Mouse (Mus musculus) lung, adult 2 months (tissue): Measurements from ENCODE around the gene Gosr1. TPM values are rescaled to one million over a fixed set of nuclear protein-coding genes. Genes with fewer than 3 reads are reported as not detected.
A peak's percentile ranks its signal among the peaks of the same experiment; 100 is the strongest.

ENCODE experiments used
- DNase-seq: peaks from one replicate; pipeline ENCODE4 v3.0.0; 2022
- H3K4me1 ChIP-seq: fragments of 200-500 bp; 2 replicates; pipeline ENCODE4 v1.6.1; 2011; ENCODE audit warnings: low read length; ENCODE audit not compliant: control insufficient read depth, insufficient read depth
- H3K4me3 ChIP-seq: fragments of 200-500 bp; replicated peaks from 2 replicates; pipeline ENCODE3; 2011; ENCODE audit warnings: low read depth, mild to moderate bottlenecking, control low read depth, low read length; ENCODE audit errors: extremely low read depth
- CTCF ChIP-seq: fragments of 200-500 bp; IDR thresholded peaks from 2 replicates; pipeline ENCODE4 v1.5.1; 2011; ENCODE audit warnings: mild to moderate bottlenecking, low read length, control low read depth; ENCODE audit not compliant: insufficient read depth
- POLR2A ChIP-seq: fragments of 200-500 bp; IDR thresholded peaks from 2 replicates; pipeline ENCODE4 v1.6.1; 2011; ENCODE audit warnings: low read depth, mild to moderate bottlenecking, control low read depth, low read length, borderline replicate concordance; ENCODE audit errors: extremely low read depth
- WGBS: fragments of 180-500 bp; shearing (Covaris S2); methylation state at CpG from one replicate; pipeline ENCODE4 v1.1.7; 2018; 5-methylcytosine and 5-hydroxymethylcytosine counted together
- polyA plus RNA-seq: library from polyadenylated mRNA; depleted of rRNA; stranded (reverse); fragments of >200 nt; gene quantifications from 2 replicates; pipeline ENCODE4 v1.2.3, GENCODE M21; 2012

Gosr1 gene
- polyA plus RNA-seq, 1 experiment, result 21.2 TPM

DNA sequence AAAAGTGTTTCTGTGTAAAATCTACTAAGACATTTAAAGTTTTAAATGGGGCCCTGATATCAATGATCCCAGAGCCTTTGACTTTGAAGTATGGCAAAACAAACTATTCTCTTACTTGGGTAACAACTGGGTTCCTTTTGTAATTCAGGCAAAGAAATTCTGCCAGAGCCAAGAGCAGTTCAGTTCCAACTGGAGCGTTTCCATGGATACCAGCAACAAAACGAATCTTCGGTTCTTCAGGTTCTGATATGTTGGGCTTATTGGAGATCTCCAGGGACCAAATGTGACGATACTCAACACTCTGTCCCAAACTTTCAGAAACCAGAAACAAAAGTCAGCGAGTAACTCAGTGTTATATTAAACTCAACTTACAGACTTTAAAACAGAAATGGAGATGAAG lies 31.9 kb upstream of the Gosr1 start:
- 81% methylated on average over 5 of the region's 5 CpGs for WGBS
- H3K4me1 ChIP-seq, result no peaks in the 10 kb centered on the region
- no peak for TF ChIP-seq CTCF
- H3K4me3 ChIP-seq, result no peak overlapping the region
- DNase-seq, result no peak

DNA sequence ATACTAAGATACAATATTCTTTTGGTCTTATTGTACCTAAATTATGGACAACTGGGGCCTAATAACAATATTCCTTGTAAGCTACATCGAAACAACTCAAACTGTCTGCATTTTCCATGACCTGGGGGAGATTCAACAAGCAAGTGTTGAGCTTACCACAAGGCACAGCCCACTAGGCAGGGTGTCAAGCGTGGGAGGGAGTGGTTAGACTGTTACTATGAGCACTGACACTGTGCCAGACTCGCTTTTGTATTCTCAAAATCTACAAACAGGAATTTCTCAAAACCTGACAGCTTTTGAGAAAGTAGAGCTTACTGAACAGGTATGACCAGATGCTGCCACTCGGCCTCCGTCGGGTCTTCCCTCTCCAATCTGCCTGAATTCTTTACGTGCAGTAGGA lies 28.0 kb upstream of the Gosr1 start:
- Histone ChIP-seq H3K4me3 (no peak overlapping the region), H3K4me1 (no peaks in the 10 kb centered on the region)
- TF ChIP-seq POLR2A (no peak), CTCF (no peak)
- 87% methylated on average over 7 of the region's 7 CpGs for WGBS
- DNase-seq, result no peak

DNA sequence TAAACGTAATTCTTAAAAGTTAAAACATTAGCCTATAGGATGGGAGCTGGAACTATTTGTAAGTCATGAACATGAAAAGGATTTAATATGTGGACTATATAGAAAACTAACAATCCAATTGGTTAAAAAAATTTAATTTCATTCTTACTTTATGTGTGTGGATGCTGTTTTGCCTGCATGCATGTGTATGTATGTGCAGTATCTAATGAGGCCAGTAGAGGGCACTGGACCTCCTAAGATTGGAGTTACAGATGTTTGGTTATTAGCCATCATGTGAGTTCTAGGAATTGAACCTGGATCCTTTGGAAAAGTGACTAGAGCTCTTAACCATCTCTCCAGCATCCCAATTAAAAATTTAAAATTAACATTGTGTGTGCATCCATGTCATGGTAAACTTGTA lies 25.9 kb upstream of the Gosr1 start:
- no peaks in the 10 kb centered on the region for H3K4me1 ChIP-seq
- TF ChIP-seq POLR2A (no peak), CTCF (peak; percentile 13; the same call in 1 of the 2 replicates)
- no peak overlapping the region for H3K4me3 ChIP-seq
- peak; percentile 19 for DNase-seq
- WGBS, result 92% methylated on average over 1 of the region's 1 CpGs

DNA sequence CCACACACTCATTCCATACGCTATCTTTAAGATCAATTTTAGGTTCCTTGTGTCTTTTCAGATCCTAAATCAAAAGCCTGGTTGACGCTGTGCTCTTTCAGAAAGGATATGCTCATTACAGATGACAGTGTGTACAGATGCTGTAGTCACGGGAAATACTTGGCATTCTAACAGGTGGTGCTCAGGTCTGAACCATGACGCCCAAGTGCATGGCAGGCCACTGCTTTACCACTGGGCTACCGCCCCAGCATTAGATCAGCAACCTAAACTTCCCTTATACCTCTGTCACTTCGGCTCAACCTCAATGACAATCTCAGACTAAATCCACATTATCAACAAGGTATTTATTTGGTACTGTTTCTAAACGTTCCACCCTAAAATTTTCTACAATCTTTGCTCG lies 12.2 kb upstream of the Gosr1 start:
- WGBS, result 84% methylated on average over 8 of the region's 8 CpGs
- TF ChIP-seq POLR2A (no peak), CTCF (no peak)

DNA sequence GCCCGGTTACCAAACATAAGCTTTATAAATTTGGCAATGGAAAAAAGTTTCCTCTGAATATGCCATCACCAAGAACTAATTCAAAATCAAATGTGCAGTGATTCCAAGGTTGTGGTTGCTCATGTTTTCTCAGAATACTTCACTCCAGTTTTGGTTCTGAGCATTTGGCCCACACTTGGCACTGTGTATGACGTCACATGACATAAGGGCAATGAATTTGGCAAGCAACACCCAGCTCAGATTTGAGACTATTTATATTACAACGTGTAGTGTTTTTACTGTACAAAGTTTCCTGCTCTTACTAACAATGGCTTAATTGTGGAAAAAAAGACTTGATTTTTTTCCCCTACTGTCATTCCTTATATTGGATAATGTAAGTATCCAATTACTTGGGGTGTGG lies 10.4 kb upstream of the Gosr1 start:
- TF ChIP-seq CTCF (no peak), POLR2A (no peak)
- no peak overlapping the region for H3K4me3 ChIP-seq
- DNase-seq, result no peak
- 31% methylated on average over 3 of the region's 3 CpGs for WGBS
- peaks cover 3% of the 10 kb centered on the region for H3K4me1 ChIP-seq

More for the DNA sequence above, 12.2 kb upstream of the Gosr1 start:
- Histone ChIP-seq H3K4me3 (no peak overlapping the region), H3K4me1 (peaks cover 3% of the 10 kb centered on the region)
- no peak for DNase-seq

DNA sequence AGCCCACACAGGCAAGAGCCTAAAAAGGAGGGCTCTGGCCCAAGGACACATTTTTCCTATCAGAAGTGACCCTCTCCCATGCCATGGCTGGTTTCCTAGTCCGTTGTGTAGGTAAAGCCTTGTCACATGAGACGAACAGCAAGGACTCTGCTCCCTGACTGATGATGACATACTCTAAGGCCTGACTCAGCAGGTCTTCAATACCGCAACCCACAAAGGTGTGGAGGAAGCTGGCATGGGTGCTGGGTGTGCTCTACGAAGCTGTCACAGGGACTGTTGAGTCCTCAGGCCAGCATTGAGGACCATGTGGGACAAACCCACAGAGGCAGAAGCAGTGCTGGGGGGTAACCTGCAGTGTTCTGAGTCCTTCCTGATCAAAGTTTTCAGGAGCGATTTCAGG lies 7.2 kb upstream of the Gosr1 start:
- no peak for DNase-seq
- TF ChIP-seq CTCF (no peak), POLR2A (no peak)
- Histone ChIP-seq H3K4me3 (no peak overlapping the region), H3K4me1 (peaks cover 3% of the 10 kb centered on the region)
- 80% methylated on average over 5 of the region's 5 CpGs for whole genome bisulfite sequencing

DNA sequence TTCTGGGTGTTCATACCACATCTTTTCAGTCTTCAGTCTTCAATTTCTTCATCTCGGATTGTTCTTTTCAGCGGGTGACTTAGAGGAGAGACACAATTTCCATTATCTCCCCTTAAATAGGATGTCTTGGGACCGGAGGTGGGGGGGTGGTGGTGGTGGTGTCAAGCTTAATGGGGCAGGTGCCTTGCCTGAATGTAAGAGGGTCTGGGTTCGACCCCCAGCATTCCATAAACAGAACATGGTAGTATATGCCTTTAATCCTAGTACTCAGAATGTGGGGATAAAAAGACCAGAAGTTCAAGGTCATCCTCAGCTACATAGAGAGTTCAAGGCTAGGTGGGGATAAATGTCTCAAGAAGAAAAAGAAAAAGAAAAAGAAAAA lies 353 bp upstream of the Gosr1 start:
- no peak for DNase-seq
- peaks cover 2% of the 10 kb centered on the region; the same call in 1 of the 2 replicates for H3K4me1 ChIP-seq
- H3K4me3 ChIP-seq, result no peak overlapping the region
- 12% methylated on average over 4 of the region's 4 CpGs for WGBS
- TF ChIP-seq CTCF, result no peak

DNA sequence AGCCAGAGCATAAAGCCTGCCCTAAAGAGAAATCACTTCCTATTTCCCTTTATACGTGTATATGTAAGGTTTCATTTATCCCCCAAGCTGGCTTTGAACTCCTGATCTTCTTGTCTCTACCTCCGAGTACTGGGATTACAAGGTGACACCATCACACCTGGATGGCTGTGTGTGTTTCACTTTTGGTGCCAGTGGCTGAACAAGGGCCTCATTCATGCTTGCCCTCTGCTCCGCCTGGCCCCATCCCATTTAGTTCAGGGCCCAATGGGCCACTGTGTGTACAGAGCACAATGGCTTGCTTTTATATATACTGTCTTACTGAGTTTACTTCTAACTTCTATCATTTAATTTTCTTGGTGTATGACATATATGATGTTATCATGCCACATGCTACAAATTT lies 11.1 kb downstream of the Gosr1 start:
- Histone ChIP-seq H3K4me1 (no peaks in the 10 kb centered on the region), H3K4me3 (no peak overlapping the region)
- DNase-seq, result no peak
- WGBS, result 91% methylated on average over 3 of the region's 3 CpGs
- TF ChIP-seq POLR2A (no peak), CTCF (no peak)

DNA sequence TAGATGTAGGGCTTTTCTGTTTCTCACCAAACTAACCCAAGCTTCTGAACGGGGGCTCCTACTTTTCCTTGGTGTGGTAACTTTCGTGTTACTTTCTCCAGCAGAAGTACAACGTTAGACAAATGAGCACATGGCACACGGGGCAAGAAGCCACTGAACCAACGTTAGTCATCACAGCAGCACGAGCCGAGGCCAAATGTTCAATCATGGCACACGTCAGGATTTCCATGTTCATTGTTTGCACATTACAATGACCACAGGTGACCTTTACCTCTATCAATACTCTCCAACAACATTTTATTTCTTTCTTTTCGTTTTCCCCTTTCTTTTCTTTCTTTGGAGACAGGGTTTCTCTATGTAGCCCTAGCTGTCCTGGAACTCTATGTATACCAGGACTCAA lies 14.6 kb downstream of the Gosr1 start:
- WGBS, result 87% methylated on average over 9 of the region's 9 CpGs
- Histone ChIP-seq H3K4me3 (no peak overlapping the region), H3K4me1 (no peaks in the 10 kb centered on the region)
- TF ChIP-seq POLR2A, result no peak
- DNase-seq, result no peak

DNA sequence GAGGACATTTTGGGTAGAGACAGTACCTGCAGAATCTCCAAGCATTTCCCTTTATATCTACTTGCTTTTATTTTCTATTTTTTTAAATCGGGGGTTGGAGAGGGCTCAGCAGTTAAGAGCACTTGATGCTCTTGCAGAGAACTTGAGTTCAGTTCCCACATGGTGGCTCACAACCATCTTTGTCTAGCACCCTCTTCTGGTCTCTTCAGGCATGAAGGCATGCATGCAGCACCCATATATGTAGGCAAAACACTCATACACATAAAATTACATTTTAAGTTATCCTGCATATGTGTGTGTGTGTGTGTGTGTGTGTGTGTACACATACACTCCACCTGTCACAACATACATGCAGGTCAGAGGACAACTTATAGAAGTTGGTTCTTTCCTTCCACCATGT lies 17.5 kb downstream of the Gosr1 start:
- Histone ChIP-seq H3K4me1 (no peaks in the 10 kb centered on the region), H3K4me3 (no peak overlapping the region)
- 82% methylated on average over 1 of the region's 1 CpGs for WGBS
- no peak for DNase-seq
- TF ChIP-seq POLR2A, result no peak
- TF ChIP-seq CTCF, result no peak

DNA sequence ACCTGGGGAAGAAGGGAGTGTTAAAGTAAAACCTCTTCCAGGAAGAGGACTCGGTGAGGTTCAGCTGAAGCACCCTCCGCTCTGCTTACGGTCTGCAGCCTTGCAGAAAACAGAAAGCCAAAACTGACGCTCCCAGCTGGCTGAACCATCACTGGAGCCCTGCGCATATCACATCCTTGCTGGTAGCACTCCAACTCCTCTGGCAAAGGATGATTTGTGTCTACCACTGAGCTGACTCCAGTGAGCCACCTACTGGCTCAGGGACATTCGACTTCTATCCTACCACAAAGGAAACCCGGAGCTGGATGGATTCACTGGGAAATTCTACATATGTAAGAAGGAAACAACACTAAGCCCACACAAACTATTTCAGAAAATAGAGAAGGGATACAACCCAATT lies 18.8 kb downstream of the Gosr1 start:
- TF ChIP-seq POLR2A, result no peak
- peak; percentile 55 for TF ChIP-seq CTCF
- no peak for DNase-seq
- no peaks in the 10 kb centered on the region for H3K4me1 ChIP-seq
- WGBS, result 36% methylated on average over 7 of the region's 7 CpGs
- H3K4me3 ChIP-seq, result no peak overlapping the region

DNA sequence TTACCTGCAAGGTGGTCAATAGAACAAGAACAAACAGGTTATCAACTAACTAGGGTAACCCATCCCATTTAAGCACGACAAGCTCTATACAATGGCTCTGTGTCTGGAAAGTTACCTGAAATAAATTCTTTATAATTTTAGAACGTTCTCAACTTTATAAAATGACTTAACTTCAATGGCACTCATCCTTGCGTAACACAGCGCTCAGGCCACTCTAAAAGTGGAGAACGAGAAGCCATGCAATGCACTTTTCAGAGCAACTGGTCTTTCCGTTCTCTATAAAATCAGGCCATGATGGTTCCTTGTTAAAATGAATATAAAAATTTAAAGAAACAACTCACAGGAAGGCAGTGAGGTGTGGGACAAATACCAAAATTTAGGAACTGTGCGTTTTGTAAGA lies 20.9 kb downstream of the Gosr1 start:
- DNase-seq, result no peak

More for the DNA sequence above, 20.9 kb downstream of the Gosr1 start:
- 80% methylated on average over 7 of the region's 7 CpGs for WGBS
- Histone ChIP-seq H3K4me1 (no peaks in the 10 kb centered on the region), H3K4me3 (no peak overlapping the region)
- TF ChIP-seq CTCF, result no peak
- TF ChIP-seq POLR2A, result no peak
